Mouse (Mus musculus): Measurements from ENCODE around the gene Cptp. TPM values are rescaled to one million over a fixed set of nuclear protein-coding genes. Genes with fewer than 3 reads are reported as not detected.

Cptp gene
- total RNA-seq (2023): 11.3 TPM

GRCm38 (mm10) chr4:155869317-155870033 is at the start of gene Cptp, which contains the start of gene Ints11:
Gene Cptp (minus strand): TSS chr4:155869440.
Gene Ints11 (plus strand): TSS chr4:155869546.

GRCm38 (mm10) chr4:155891551-155892001 is 22.3 kb upstream of the Cptp start, which contains the start of the genes Pusl1 and Acap3:
Gene Pusl1 (minus strand): TSS chr4:155891781.
Gene Acap3 (plus strand): TSS chr4:155891822.

GRCm38 (mm10) chr4:155863001-155863400 is 6.2 kb downstream of the Cptp start, which contains the start of gene Tas1r3:
Gene Tas1r3 (minus strand): TSS chr4:155863362.

GRCm38 (mm10) chr4:155846871-155847578 is 22.2 kb downstream of the Cptp start, which contains the start of gene Dvl1:
Gene Dvl1 (plus strand): TSS chr4:155847402.

GRCm38 (mm10) chr4:155839483-155839910 is 29.7 kb downstream of the Cptp start, which contains the start of gene Mxra8:
Gene Mxra8 (plus strand): TSS chr4:155839680.

GRCm38 (mm10) chr4:155831205-155831766 is 38.0 kb downstream of the Cptp start, which contains the start of gene Aurkaip1:
Gene Aurkaip1 (plus strand): TSS chr4:155831272.

Other genes starting within 250 kb of the Cptp start
- gene Cdk11b, start 244.6 kb downstream of the Cptp start, total RNA-seq (2023): 164 TPM
- not detected for gene Gm10563, start 224.0 kb downstream of the Cptp start, total RNA-seq (2023)
- 0.71 TPM for gene Mmp23, start 216.1 kb downstream of the Cptp start, total RNA-seq (2023)
- gene Mib2, start 200.2 kb downstream of the Cptp start, total RNA-seq (2023): 47.1 TPM
- gene Fndc10, start 175.1 kb downstream of the Cptp start, total RNA-seq (2023): 10.1 TPM
- gene Ssu72, start 164.6 kb downstream of the Cptp start, total RNA-seq (2023): 79.3 TPM
- gene Tmem240, start 134.6 kb downstream of the Cptp start, total RNA-seq (2023): 1.0 TPM
- gene Atad3a, start 108.3 kb downstream of the Cptp start, total RNA-seq (2023): 54.1 TPM
- not detected for gene Vwa1, start 94.7 kb downstream of the Cptp start, total RNA-seq (2023)
- not detected for gene Tmem88b, start 83.6 kb downstream of the Cptp start, total RNA-seq (2023)
- gene Ankrd65, start 79.0 kb downstream of the Cptp start, total RNA-seq (2023): not detected
- gene Mrpl20, start 66.6 kb downstream of the Cptp start, total RNA-seq (2023): 39.3 TPM
- gene Ccnl2, start 57.0 kb downstream of the Cptp start, total RNA-seq (2023): 235 TPM
- 99.7 TPM for gene Aurkaip1, start 38.2 kb downstream of the Cptp start, total RNA-seq (2023)
- 8.3 TPM for gene Mxra8, start 29.8 kb downstream of the Cptp start, total RNA-seq (2023)
- gene Dvl1, start 22.0 kb downstream of the Cptp start, total RNA-seq (2023): 78.7 TPM
- 1.6 TPM for gene Tas1r3, start 6.1 kb downstream of the Cptp start, total RNA-seq (2023)
- gene Ints11, start 106 bp upstream of the Cptp start, total RNA-seq (2023): 68.1 TPM
- gene Pusl1, start 22.3 kb upstream of the Cptp start, total RNA-seq (2023): 35.7 TPM
- gene Acap3, start 22.4 kb upstream of the Cptp start, total RNA-seq (2023): 61.9 TPM
- 130 TPM for gene Ube2j2, start 74.4 kb upstream of the Cptp start, total RNA-seq (2023)
- gene C1qtnf12, start 92.9 kb upstream of the Cptp start, total RNA-seq (2023): 7.0 TPM
- 4.0 TPM for gene B3galt6, start 123.2 kb upstream of the Cptp start, total RNA-seq (2023)
- gene Sdf4, start 123.4 kb upstream of the Cptp start, total RNA-seq (2023): 200 TPM
- 24.3 TPM for gene Tnfrsf4, start 144.4 kb upstream of the Cptp start, total RNA-seq (2023)
- gene Tnfrsf18, start 156.7 kb upstream of the Cptp start, total RNA-seq (2023): 65.3 TPM
- gene Ttll10, start 190.0 kb upstream of the Cptp start, total RNA-seq (2023): not detected
- gene 9430015G10Rik, start 240.5 kb upstream of the Cptp start, total RNA-seq (2023): 48.2 TPM

Data from CD4-positive naive resting alpha-beta T cell, adult 57 days (primary cell).